Mouse (Mus musculus) CH12.LX (cell line): ENCODE measurements around the gene Ablim1. TPM values are rescaled to one million over a fixed set of nuclear protein-coding genes. Genes with fewer than 3 reads are reported as not detected.
A peak's percentile ranks its signal among the peaks of the same experiment; 100 is the strongest.

ENCODE experiments used
- DNase-seq: peaks from one replicate; pipeline ENCODE4 v3.0.0-alpha.2; 2013; ENCODE audit errors: extremely low read depth
- H3K27ac ChIP-seq: 2 replicates; pipeline ENCODE4 v1.5.1; 2012; ENCODE audit warnings: low read depth, mild to moderate bottlenecking, control low read depth, moderate library complexity; ENCODE audit not compliant: insufficient read depth
- H3K27me3 ChIP-seq: replicated peaks from 2 replicates; pipeline ENCODE3; 2012; ENCODE audit warnings: inconsistent platforms
- H3K36me3 ChIP-seq, 2 experiments: replicated peaks in 1 of 2; 2 replicates each; pipeline versions ENCODE3 to v1.6.1; 2012; ENCODE audit warnings: inconsistent platforms in 1 of 2, low read length in 1 of 2, mild to moderate bottlenecking in 1 of 2, mixed read lengths in 1 of 2, moderate library complexity in 1 of 2; ENCODE audit not compliant: control insufficient read depth in 1 of 2, insufficient read depth in 1 of 2
- H3K4me1 ChIP-seq, 2 experiments: 2 replicates each; pipeline ENCODE4 v1.6.1; 2012; ENCODE audit warnings: inconsistent platforms in 1 of 2, moderate library complexity in 1 of 2; ENCODE audit not compliant: insufficient read depth in 2 of 2, control insufficient read depth in 1 of 2
- H3K4me2 ChIP-seq: 2 replicates; pipeline ENCODE4 v1.6.1; 2012; ENCODE audit warnings: low read depth, mild to moderate bottlenecking, control low read depth; ENCODE audit not compliant: poor library complexity, insufficient read depth, severe bottlenecking
- H3K4me3 ChIP-seq, 3 experiments: fragments of 150-350 bp in 1 of 3; sonication (generic) in 1 of 3; replicated peaks in 1 of 3; 2 replicates each; pipeline versions ENCODE3 to v1.5.1; 2011 to 2012; ENCODE audit warnings: low read depth in 2 of 3, low read length in 2 of 3, mild to moderate bottlenecking in 2 of 3, moderate library complexity in 2 of 3, control low read depth in 1 of 3, improper control_type of control experiment in 1 of 3, inconsistent platforms in 1 of 3, mixed read lengths in 1 of 3; ENCODE audit not compliant: poor library complexity in 1 of 3
- H3K79me2 ChIP-seq: replicated peaks from 2 replicates; pipeline ENCODE4 v1.6.1; 2012; ENCODE audit warnings: mild to moderate bottlenecking, moderate library complexity; ENCODE audit not compliant: control insufficient read depth, poor library complexity, insufficient read depth, severe bottlenecking; ENCODE audit errors: extremely low read depth
- H3K9ac ChIP-seq: 2 replicates; pipeline ENCODE4 v1.6.1; 2012; ENCODE audit warnings: low read depth, mild to moderate bottlenecking, control low read depth, moderate library complexity; ENCODE audit not compliant: insufficient read depth
- H3K9me3 ChIP-seq: replicated peaks from 2 replicates; pipeline ENCODE3; 2012; ENCODE audit warnings: low read length, inconsistent platforms, mixed read lengths
- BHLHE40 ChIP-seq: IDR thresholded peaks from 2 replicates; pipeline ENCODE4 v1.6.1; 2011; ENCODE audit warnings: mild to moderate bottlenecking, low read depth, low read length, improper control_type of control experiment
- CHD1 ChIP-seq: IDR thresholded peaks from 2 replicates; pipeline ENCODE4 v1.6.1; 2012; ENCODE audit warnings: low read depth, low read length, improper control_type of control experiment, inconsistent platforms
- CHD2 ChIP-seq: IDR thresholded peaks from 2 replicates; pipeline ENCODE4 v1.6.1; 2011; ENCODE audit warnings: low read length, improper control_type of control experiment
- CTCF ChIP-seq, 2 experiments: IDR thresholded peaks in 1 of 2; conservative IDR thresholded peaks in 1 of 2; 2 replicates each; pipeline ENCODE4 v1.5.1; 2011 to 2012; ENCODE audit warnings: low read depth in 2 of 2, low read length in 2 of 2, improper control_type of control experiment in 1 of 2, inconsistent platforms in 1 of 2, mild to moderate bottlenecking in 1 of 2, moderate library complexity in 1 of 2
- E2F4 ChIP-seq: IDR thresholded peaks from 2 replicates; pipeline ENCODE4 v1.6.1; 2011; ENCODE audit warnings: low read depth, low read length, improper control_type of control experiment; ENCODE audit not compliant: insufficient replicate concordance
- ELF1 ChIP-seq: IDR thresholded peaks from 2 replicates; pipeline ENCODE4 v1.6.1; 2014; ENCODE audit warnings: low read depth, mild to moderate bottlenecking, inconsistent platforms, low read length, improper control_type of control experiment
- EP300 ChIP-seq: IDR thresholded peaks from 2 replicates; pipeline ENCODE4 v1.6.1; 2011; ENCODE audit warnings: low read length, improper control_type of control experiment
- GABPA ChIP-seq: IDR thresholded peaks from 2 replicates; pipeline ENCODE4 v1.6.1; 2012; ENCODE audit warnings: low read depth, low read length, improper control_type of control experiment, inconsistent platforms; ENCODE audit not compliant: insufficient replicate concordance
- HCFC1 ChIP-seq: IDR thresholded peaks from 2 replicates; pipeline ENCODE4 v1.6.1; 2012; ENCODE audit warnings: low read depth, mild to moderate bottlenecking, inconsistent platforms, low read length, improper control_type of control experiment
- IRF4 ChIP-seq: IDR thresholded peaks from 2 replicates; pipeline ENCODE4 v1.6.1; 2014; ENCODE audit warnings: low read depth, mild to moderate bottlenecking, inconsistent platforms, low read length, improper control_type of control experiment
- JUND ChIP-seq: conservative IDR thresholded peaks from 2 replicates; pipeline ENCODE4 v1.6.1; 2011; ENCODE audit warnings: low read depth, low read length, improper control_type of control experiment
- MAFK ChIP-seq: IDR thresholded peaks from 2 replicates; pipeline ENCODE4 v1.6.1; 2011; ENCODE audit warnings: low read length, improper control_type of control experiment; ENCODE audit not compliant: insufficient replicate concordance
- MAZ ChIP-seq: IDR thresholded peaks from 2 replicates; pipeline ENCODE4 v1.6.1; 2012; ENCODE audit warnings: low read depth, mild to moderate bottlenecking, inconsistent platforms, low read length, improper control_type of control experiment, moderate library complexity
- MEF2A ChIP-seq: IDR thresholded peaks from 2 replicates; pipeline ENCODE4 v1.6.1; 2014; ENCODE audit warnings: low read depth, mild to moderate bottlenecking, inconsistent platforms, low read length, improper control_type of control experiment, borderline replicate concordance
- MXI1 ChIP-seq: IDR thresholded peaks from 2 replicates; pipeline ENCODE4 v1.6.1; 2011; ENCODE audit warnings: mild to moderate bottlenecking, low read depth, low read length, improper control_type of control experiment
- NELFE ChIP-seq: IDR thresholded peaks from 2 replicates; pipeline ENCODE4 v1.6.1; 2011; ENCODE audit warnings: low read depth, low read length, improper control_type of control experiment
- NRF1 ChIP-seq: IDR thresholded peaks from 2 replicates; pipeline ENCODE4 v1.6.1; 2014; ENCODE audit warnings: low read depth, mild to moderate bottlenecking, inconsistent platforms, low read length, improper control_type of control experiment, moderate library complexity
- PAX5 ChIP-seq: IDR thresholded peaks from 2 replicates; pipeline ENCODE4 v1.6.1; 2012; ENCODE audit warnings: low read length, inconsistent platforms, mixed read lengths
- POLR2A ChIP-seq: IDR thresholded peaks from 2 replicates; pipeline ENCODE4 v1.6.1; 2011; ENCODE audit warnings: low read depth, mild to moderate bottlenecking, improper control_type of control experiment, low read length
- POLR2AphosphoS2 ChIP-seq: IDR thresholded peaks from 2 replicates; pipeline ENCODE4 v1.6.1; 2011; ENCODE audit warnings: low read depth, low read length, improper control_type of control experiment
- RAD21 ChIP-seq: IDR thresholded peaks from 2 replicates; pipeline ENCODE4 v1.6.1; 2011; ENCODE audit warnings: low read depth, mild to moderate bottlenecking, low read length, improper control_type of control experiment, moderate library complexity
- RCOR1 ChIP-seq: conservative IDR thresholded peaks from 2 replicates; pipeline ENCODE4 v1.6.1; 2012; ENCODE audit warnings: low read depth, mild to moderate bottlenecking, inconsistent platforms, low read length, improper control_type of control experiment
- SMC3 ChIP-seq: IDR thresholded peaks from 2 replicates; pipeline ENCODE4 v1.6.1; 2011; ENCODE audit warnings: low read depth, low read length, improper control_type of control experiment
- TCF12 ChIP-seq: IDR thresholded peaks from 2 replicates; pipeline ENCODE4 v1.6.1; 2014; ENCODE audit warnings: low read depth, mild to moderate bottlenecking, inconsistent platforms, low read length, improper control_type of control experiment
- UBTF ChIP-seq: IDR thresholded peaks from 2 replicates; pipeline ENCODE4 v1.6.1; 2012; ENCODE audit warnings: low read depth, mild to moderate bottlenecking, inconsistent platforms, low read length, improper control_type of control experiment, moderate library complexity
- USF2 ChIP-seq: conservative IDR thresholded peaks from 2 replicates; pipeline ENCODE4 v1.6.1; 2011; ENCODE audit warnings: low read depth, low read length, improper control_type of control experiment
- ZC3H11A ChIP-seq: IDR thresholded peaks from 2 replicates; pipeline ENCODE4 v1.6.1; 2012; ENCODE audit warnings: low read depth, mild to moderate bottlenecking, inconsistent platforms, low read length, improper control_type of control experiment
- ZMIZ1 ChIP-seq: IDR thresholded peaks from 2 replicates; pipeline ENCODE4 v1.6.1; 2012; ENCODE audit warnings: low read depth, mild to moderate bottlenecking, inconsistent platforms, low read length, improper control_type of control experiment
- ZNF384 ChIP-seq: IDR thresholded peaks from 2 replicates; pipeline ENCODE4 v1.6.1; 2012; ENCODE audit warnings: low read depth, low read length, improper control_type of control experiment, inconsistent platforms
- dilution Hi-C: fragments of 300-500 bp; cut with MboI; formaldehyde crosslinking; loops from 2 replicates; pipeline ENCODE4 v1.14.3; 2020; ENCODE audit warnings: low sequenced_read_pairs; ENCODE audit not compliant: extremely low pct_unique_long_range_greater_than_20kb, extremely low pct_ligation_motif_present
- in situ Hi-C: fragments of 300-500 bp; cut with MboI; formaldehyde crosslinking; loops from 3 replicates; pipeline ENCODE4 v1.14.3; 2019; ENCODE audit warnings: low sequenced_read_pairs, low pct_ligation_motif_present, low pct_unique_long_range_greater_than_20kb, mixed read lengths
- polyA plus RNA-seq: library from polyadenylated mRNA; unstranded; fragments of >175 nt; gene quantifications from 2 replicates; pipeline ENCODE4 v1.2.1, GENCODE M21; 2012; ENCODE audit warnings: low read depth; ENCODE audit not compliant: insufficient read length
- total RNA-seq, 2 experiments: library from RNA; depleted of rRNA; stranded (reverse); fragments of 300-350 nt in 1 of 2; fragments of >200 nt in 1 of 2; gene quantifications; 2 replicates each; pipeline ENCODE4 v1.2.3; 2012 to 2014

Gene Ablim1
- total and polyA plus RNA-seq, 3 experiments = 0.85 to 2.4 (median 2.0) TPM

DNA sequence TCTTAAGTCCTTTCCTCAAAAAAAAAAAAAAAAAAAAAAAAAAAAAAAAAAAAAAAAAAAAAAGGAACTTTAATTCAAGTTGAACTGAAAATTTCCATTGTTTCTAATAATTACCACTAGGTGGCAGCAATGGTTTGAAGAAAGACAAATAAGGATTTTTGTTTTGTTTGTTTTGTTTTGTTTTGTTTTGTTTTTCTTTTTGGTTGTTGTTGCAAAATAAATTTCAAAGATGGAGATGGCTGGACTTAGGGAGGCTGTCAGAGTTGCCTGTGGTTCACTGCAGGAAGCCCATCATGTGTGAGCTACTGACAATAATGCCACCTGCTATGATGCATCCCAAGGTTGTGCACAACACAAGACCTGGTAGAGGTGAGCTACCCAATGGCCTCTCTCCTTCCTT is 176.7 kb downstream of the Ablim1 start:
- dilution Hi-C loops = no loop called here

DNA sequence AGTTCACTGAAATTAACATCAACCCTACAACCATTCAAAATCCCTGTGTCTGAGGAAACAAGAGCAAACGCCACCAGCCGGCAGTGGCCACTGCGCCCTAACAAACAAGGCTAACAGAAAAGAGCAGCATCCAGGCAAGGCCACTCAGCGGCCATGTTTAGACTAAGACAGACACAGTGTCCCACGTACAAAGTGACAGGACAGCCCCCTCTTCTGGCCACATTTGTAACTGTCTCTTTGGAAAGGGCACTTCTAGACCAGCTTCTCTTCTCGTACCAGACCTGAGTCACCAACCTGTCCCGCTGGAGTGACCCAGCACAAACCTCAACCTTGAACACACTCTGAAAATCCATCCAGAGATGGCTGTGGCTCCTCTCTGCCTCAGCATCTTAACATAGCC is 178.5 kb downstream of the Ablim1 start:
- Histone ChIP-seq H3K9ac (no peak overlapping the region), H3K27ac (no peak overlapping the region), H3K36me3 (no peaks in the 10 kb centered on the region), H3K9me3 (no peaks in the 10 kb centered on the region), H3K4me2 (no peak overlapping the region), H3K27me3 (no peaks in the 10 kb centered on the region), H3K4me1 (peaks cover 2 to 28% of the 10 kb centered on the region in 2 experiments; a peak in 2 of 4 replicates), H3K4me3 (no peak overlapping the region), H3K79me2 (no peaks in the 10 kb centered on the region)
- TF ChIP-seq MEF2A (no peak), BHLHE40 (no peak), RAD21 (peak; percentile 89), PAX5 (no peak), SMC3 (peak; percentile 92), ZC3H11A (peak; percentile 59), CTCF (conservative IDR thresholded peaks at IDR 0.05 in 1 of 2, IDR thresholded peaks at IDR 0.05 in 1 of 2; ENCODE audit: low read depth in 2 of 2, low read length in 2 of 2) (peak; percentile 39 to 93)
- peak; percentile 84 for DNase-seq
- in situ Hi-C loops (loop anchor here (5.0 kb wide), 2 partner anchors 69 to 214 kb away; no protein-coding TSS in a partner anchor), dilution Hi-C loops (no loop called here)

More for the DNA sequence above, 176.7 kb downstream of the Ablim1 start:
- no peak for DNase-seq
- H3K9me3 ChIP-seq = no peaks in the 10 kb centered on the region
- no peak overlapping the region for H3K4me3 ChIP-seq
- no peak overlapping the region for H3K4me2 ChIP-seq
- H3K36me3 ChIP-seq = no peaks in the 10 kb centered on the region
- TF ChIP-seq EP300 = no peak
- no peak for TF ChIP-seq POLR2A
- peak; percentile 59 for TF ChIP-seq RAD21
- no peak for TF ChIP-seq ZC3H11A
- no peak for TF ChIP-seq CHD1
- TF ChIP-seq GABPA = no peak
- TF ChIP-seq IRF4 = no peak
- no peak for TF ChIP-seq MAZ
- no peak for TF ChIP-seq ZMIZ1
- no peak for TF ChIP-seq RCOR1
- no peak for TF ChIP-seq TCF12
- TF ChIP-seq NRF1 = no peak
- no peak for TF ChIP-seq POLR2AphosphoS2
- TF ChIP-seq MXI1 = no peak
- TF ChIP-seq USF2 = no peak
- TF ChIP-seq SMC3 = peak; percentile 33; the same call in 1 of the 2 replicates
- no peak for TF ChIP-seq ELF1
- TF ChIP-seq MAFK = no peak
- TF ChIP-seq ZNF384 = peak; percentile 97
- no peak for TF ChIP-seq HCFC1
- TF ChIP-seq BHLHE40 = no peak
- no peak for TF ChIP-seq JUND
- no peak for TF ChIP-seq CHD2
- no peak for TF ChIP-seq NELFE
- peak; percentile 19 to 62; a peak in 3 of 4 replicates for TF ChIP-seq CTCF (conservative IDR thresholded peaks at IDR 0.05 in 1 of 2, IDR thresholded peaks at IDR 0.05 in 1 of 2; ENCODE audit: low read depth in 2 of 2, low read length in 2 of 2)
- no peak for TF ChIP-seq E2F4
- no peak for TF ChIP-seq UBTF
- in situ Hi-C loops = loop anchor here (5.0 kb wide), 2 partner anchors 71 to 216 kb away; no protein-coding TSS in a partner anchor
- H3K79me2 ChIP-seq = no peaks in the 10 kb centered on the region
- H3K9ac ChIP-seq = no peak overlapping the region
- peaks cover 0 to 9% of the 10 kb centered on the region in 2 experiments; a peak in 2 of 4 replicates for H3K4me1 ChIP-seq
- H3K27ac ChIP-seq = no peak overlapping the region
- no peaks in the 10 kb centered on the region for H3K27me3 ChIP-seq
